9 mouse cellular contexts compared by ENCODE assay signal in genomic region chr19:8870838-8871237, GRCm38 (mm10). TPM values are rescaled to one million over a fixed set of nuclear protein-coding genes. Genes with fewer than 3 reads are reported as not detected.
DNase-seq lines count a peak whose midpoint lies in the region; ATAC-seq and TF ChIP-seq lines count a peak whose summit lies in the region.
"Had no signal": no experiment of that assay in that cellular context is flagged by ENCODE, and none has a peak within 500 bp of the region (broad histone marks: within the 10 kb centered on the region; RNA-seq: fewer than 3 reads in every experiment).

No protein-coding gene starts in this region.

- no peaks in the 10 kb centered on the region for H3K4me1 ChIP-seq in embryonic facial prominence, embryonic 11.5 days (ENCODE audit: control insufficient read depth, insufficient read depth, low read length)
- H3K4me1 ChIP-seq in hindbrain, postnatal 0 days (ENCODE audit: insufficient read depth, low read length) = peaks cover 5% of the 10 kb centered on the region; the same call in 1 of the 2 replicates

- peak overlapping the region; percentile 43 for H3K9ac ChIP-seq in embryonic facial prominence, embryonic 11.5 days (replicated peaks; ENCODE audit: low read length)
- peak overlapping the region; percentile 95 for H3K9ac ChIP-seq in hindbrain, postnatal 0 days (replicated peaks; ENCODE audit: low read length)

- H3K9me3 ChIP-seq in embryonic facial prominence, embryonic 11.5 days (replicated peaks; ENCODE audit: control insufficient read depth, low read length) = no peaks in the 10 kb centered on the region
- no peaks in the 10 kb centered on the region for H3K9me3 ChIP-seq in hindbrain, postnatal 0 days (ENCODE audit: low read length)

- DNase-seq in layer of hippocampus, adult 2 months (ENCODE audit: low spot score in 2 of 2) = no peak
- no peak for DNase-seq in layer of hippocampus, adult 9-10 months (ENCODE audit: low spot score)
- DNase-seq in embryonic facial prominence, embryonic 11.5 days (ENCODE audit: low spot score) = no peak
- DNase-seq in hindbrain, postnatal 0 days (ENCODE audit: low spot score) = no peak
- no peak for DNase-seq in left cerebral cortex, postnatal 36 days (ENCODE audit: low spot score in 2 of 2)
- DNase-seq in layer of hippocampus, postnatal 14 days (ENCODE audit: low spot score in 2 of 2) = no peak
- DNase-seq in layer of hippocampus, postnatal 25 days (ENCODE audit: extremely low spot score in 1 of 2, low spot score in 1 of 2) = no peak

- TF ChIP-seq CTCF in layer of hippocampus, adult 2 months (conservative IDR thresholded peaks at IDR 0.05) = no peak
- no peak for TF ChIP-seq CTCF in hindbrain, postnatal 0 days (IDR thresholded peaks at IDR 0.05; ENCODE audit: low read depth)

- TF ChIP-seq POLR2A in myocyte (IDR thresholded peaks at IDR 0.05; ENCODE audit: insufficient read length, low read depth) = no peak

- peak overlapping the region; percentile 99 for H3K4me3 ChIP-seq in layer of hippocampus, adult 2 months
- H3K4me3 ChIP-seq in embryonic facial prominence, embryonic 11.5 days (ENCODE audit: low read depth, low read length) = peak overlapping the region; percentile 90
- H3K4me3 ChIP-seq in hindbrain, postnatal 0 days (ENCODE audit: low read length) = peak overlapping the region; percentile 98
- peak overlapping the region; percentile 77 for H3K4me3 ChIP-seq in myocyte

- peak overlapping the region; percentile 80 for H3ac ChIP-seq in myocyte (ENCODE audit: control insufficient read depth, insufficient read length)

- WGBS in embryonic facial prominence, embryonic 11.5 days = 61% methylated on average over 9 of the region's 9 CpGs
- 60% methylated on average over 9 of the region's 9 CpGs for WGBS in hindbrain, postnatal 0 days

- no peaks in the 10 kb centered on the region for H3K27me3 ChIP-seq in embryonic facial prominence, embryonic 11.5 days (ENCODE audit: control insufficient read depth, insufficient read depth, low read length)
- no peaks in the 10 kb centered on the region for H3K27me3 ChIP-seq in hindbrain, postnatal 0 days (ENCODE audit: insufficient read depth, low read length)
- no peaks in the 10 kb centered on the region for H3K27me3 ChIP-seq in myocyte (ENCODE audit: control insufficient read depth, insufficient read depth, insufficient read length)

- H3K79me2 ChIP-seq in myocyte (ENCODE audit: control insufficient read depth, insufficient read depth) = peaks cover 19% of the 10 kb centered on the region

- ATAC-seq in embryonic facial prominence, embryonic 11.5 days (replicated peaks; ENCODE audit: insufficient number of reproducible peaks, low FRiP score, low TSS enrichment, low read depth) = no peak; the same call in 1 of the 2 replicates
- ATAC-seq in hindbrain, postnatal 0 days = peak; percentile 28

- intact Hi-C loops in left cerebral cortex, postnatal 36 days (cut with DNase I) = no loop called here

- H3K4me2 ChIP-seq in embryonic facial prominence, embryonic 11.5 days (ENCODE audit: low read depth, low read length) = peak overlapping the region; percentile 21
- peak overlapping the region; percentile 91 for H3K4me2 ChIP-seq in hindbrain, postnatal 0 days (ENCODE audit: low read depth, low read length)
- H3K4me2 ChIP-seq in myocyte (ENCODE audit: low read depth) = peak overlapping the region; percentile 75

- H3K27ac ChIP-seq in layer of hippocampus, adult 2 months = peak overlapping the region; percentile 94
- H3K27ac ChIP-seq in embryonic facial prominence, embryonic 11.5 days (replicated peaks; ENCODE audit: low read depth, low read length) = no peak overlapping the region
- H3K27ac ChIP-seq in hindbrain, postnatal 0 days = peak overlapping the region; percentile 79

- H3K36me3 ChIP-seq in embryonic facial prominence, embryonic 11.5 days (replicated peaks; ENCODE audit: control insufficient read depth, insufficient read depth, low read depth, low read length) = peaks cover 10% of the 10 kb centered on the region
- H3K36me3 ChIP-seq in hindbrain, postnatal 0 days (ENCODE audit: insufficient read depth, low read length) = peaks cover 21% of the 10 kb centered on the region; the same call in 1 of the 2 replicates
- peaks cover 23% of the 10 kb centered on the region for H3K36me3 ChIP-seq in myocyte (ENCODE audit: control insufficient read depth, insufficient read depth)

TF ChIP-seq in myocyte, 11 proteins besides CTCF, POLR2A, EP300 and RAD21:
- TF ChIP-seq TCF12 (IDR thresholded peaks at IDR 0.05; ENCODE audit: insufficient read depth, poor library complexity, severe bottlenecking) (no peak), CEBPB (IDR thresholded peaks at IDR 0.05; ENCODE audit: insufficient read depth, poor library complexity, severe bottlenecking) (no peak), E2F4 (IDR thresholded peaks at IDR 0.05; ENCODE audit: insufficient read depth) (no peak), MAX (IDR thresholded peaks at IDR 0.05; ENCODE audit: low read depth) (no peak), TCF3 (IDR thresholded peaks at IDR 0.05; ENCODE audit: insufficient read length, low read depth) (no peak), SRF (IDR thresholded peaks at IDR 0.05; ENCODE audit: control insufficient read depth, insufficient read length, low read depth) (no peak), POLR2AphosphoS2 (IDR thresholded peaks at IDR 0.05; ENCODE audit: insufficient read length, low read depth) (no peak), MYOG (IDR thresholded peaks at IDR 0.05; ENCODE audit: control insufficient read depth in 1 of 3, insufficient read depth in 1 of 3, insufficient read length in 2 of 3, low read depth in 2 of 3) (no peak)

RNA-seq across cellular contexts. Expression of gene Ubxn1, which starts 0.5 kb away (rescaled TPM):
- total RNA-seq in layer of hippocampus, adult 2 months (2021) = 100 to 1,000 TPM in 1 of 2 experiments, 10 to 100 TPM in 1; 93.5 to 100 TPM
- 184 and 189 TPM in 2 replicates for polyA plus RNA-seq in embryonic facial prominence, embryonic 11.5 days (2014; fragmentation: Nextera tagmentation; extraction: Ambion mirVana)
- 60.8 and 67.7 TPM in 2 replicates for total RNA-seq in hindbrain, postnatal 0 days (2014; rRNA removed)
- 158 and 164 TPM in 2 replicates for polyA plus RNA-seq in hindbrain, postnatal 0 days (2015; fragmentation: Nextera tagmentation; extraction: Ambion mirVana)
- polyA plus RNA-seq in myocyte (2012; fragmentation: generic; extraction: Trizol) = 236 TPM
- total RNA-seq in left cerebral cortex, postnatal 36 days (2021) = 100 to 1,000 TPM in 1 of 2 experiments, 10 to 100 TPM in 1; 92.2 to 101 TPM
- 100 to 1,000 TPM in 1 of 2 experiments, 10 to 100 TPM in 1; 95.4 to 101 TPM for total RNA-seq in layer of hippocampus, postnatal 14 days (2021)
- total RNA-seq in layer of hippocampus, postnatal 25 days (2021) = 10 to 100 TPM; 92.2 to 98.9 TPM

RNA-seq across cellular contexts. Expression of gene Uqcc3, which starts 9.9 kb away (rescaled TPM):
- 10 to 100 TPM; 32.5 to 32.8 TPM for total RNA-seq in layer of hippocampus, adult 2 months (2021)
- 56.1 and 62.0 TPM in 2 replicates for polyA plus RNA-seq in embryonic facial prominence, embryonic 11.5 days (2014; fragmentation: Nextera tagmentation; extraction: Ambion mirVana)
- total RNA-seq in hindbrain, postnatal 0 days (2014; rRNA removed) = 17.9 and 21.1 TPM in 2 replicates
- 64.9 and 77.0 TPM in 2 replicates for polyA plus RNA-seq in hindbrain, postnatal 0 days (2015; fragmentation: Nextera tagmentation; extraction: Ambion mirVana)
- 37.0 TPM for polyA plus RNA-seq in myocyte (2012; fragmentation: generic; extraction: Trizol)
- total RNA-seq in left cerebral cortex, postnatal 36 days (2021) = 10 to 100 TPM; 32.1 to 39.8 TPM
- 10 to 100 TPM; 35.2 to 35.6 TPM for total RNA-seq in layer of hippocampus, postnatal 14 days (2021)
- total RNA-seq in layer of hippocampus, postnatal 25 days (2021) = 10 to 100 TPM; 31.2 to 36.4 TPM

RNA-seq across cellular contexts. Expression of gene Lbhd1, which starts 12.7 kb away (rescaled TPM):
- 1 to 10 TPM; 4.8 to 6.6 TPM for total RNA-seq in layer of hippocampus, adult 2 months (2021)
- 116 and 122 TPM in 2 replicates for polyA plus RNA-seq in embryonic facial prominence, embryonic 11.5 days (2014; fragmentation: Nextera tagmentation; extraction: Ambion mirVana)
- 3.3 and 5.5 TPM in 2 replicates for total RNA-seq in hindbrain, postnatal 0 days (2014; rRNA removed)
- polyA plus RNA-seq in hindbrain, postnatal 0 days (2015; fragmentation: Nextera tagmentation; extraction: Ambion mirVana) = 26.4 and 37.8 TPM in 2 replicates
- polyA plus RNA-seq in myocyte (2012; fragmentation: generic; extraction: Trizol) = 3.3 TPM
- 1 to 10 TPM; 4.8 to 5.0 TPM for total RNA-seq in left cerebral cortex, postnatal 36 days (2021)
- total RNA-seq in layer of hippocampus, postnatal 14 days (2021) = 1 to 10 TPM; 5.4 to 7.0 TPM
- 10 to 100 TPM; 10.1 to 16.2 TPM for total RNA-seq in layer of hippocampus, postnatal 25 days (2021)

RNA-seq across cellular contexts. Expression of gene Gm49403, which starts 12.9 kb away (rescaled TPM):
- not detected for total RNA-seq in layer of hippocampus, adult 2 months (2021)
- polyA plus RNA-seq in embryonic facial prominence, embryonic 11.5 days (2014; fragmentation: Nextera tagmentation; extraction: Ambion mirVana) = not detected in 2 replicates
- total RNA-seq in hindbrain, postnatal 0 days (2014; rRNA removed) = not detected in 2 replicates
- not detected in 2 replicates for polyA plus RNA-seq in hindbrain, postnatal 0 days (2015; fragmentation: Nextera tagmentation; extraction: Ambion mirVana)
- polyA plus RNA-seq in myocyte (2012; fragmentation: generic; extraction: Trizol) = not detected
- not detected for total RNA-seq in left cerebral cortex, postnatal 36 days (2021)
- total RNA-seq in layer of hippocampus, postnatal 14 days (2021) = not detected
- not detected for total RNA-seq in layer of hippocampus, postnatal 25 days (2021)
- total RNA-seq: adrenal gland, postnatal 36 days had no signal

RNA-seq across cellular contexts. Expression of gene 1810009A15Rik, which starts 17.8 kb away (rescaled TPM):
- total RNA-seq in layer of hippocampus, adult 2 months (2021) = 10 to 100 TPM; 25.3 to 30.0 TPM
- 111 and 126 TPM in 2 replicates for polyA plus RNA-seq in embryonic facial prominence, embryonic 11.5 days (2014; fragmentation: Nextera tagmentation; extraction: Ambion mirVana)
- 13.6 and 29.8 TPM in 2 replicates for total RNA-seq in hindbrain, postnatal 0 days (2014; rRNA removed)
- polyA plus RNA-seq in hindbrain, postnatal 0 days (2015; fragmentation: Nextera tagmentation; extraction: Ambion mirVana) = 37.7 and 38.6 TPM in 2 replicates
- polyA plus RNA-seq in myocyte (2012; fragmentation: generic; extraction: Trizol) = 73.1 TPM
- total RNA-seq in left cerebral cortex, postnatal 36 days (2021) = 10 to 100 TPM; 21.6 to 26.6 TPM
- 10 to 100 TPM; 24.4 to 26.1 TPM for total RNA-seq in layer of hippocampus, postnatal 14 days (2021)
- total RNA-seq in layer of hippocampus, postnatal 25 days (2021) = 10 to 100 TPM; 22.0 to 25.7 TPM

Comparison
In these comparisons a context has a peak if more than half of its experiments do, and no peak if none do; other contexts are left out.
1. H3K4me2 ChIP-seq: peak in every context shown above with its lines; median percentile 91 in hindbrain, postnatal 0 days; 75 in myocyte; 21 in embryonic facial prominence, embryonic 11.5 days.